Comparison of ENCODE assay signal across 18 mouse cellular contexts in genomic region chr2:31097276-31097675, GRCm38 (mm10). TPM values are rescaled to one million over a fixed set of nuclear protein-coding genes. Genes with fewer than 3 reads are reported as not detected.
DNase-seq lines count a peak whose midpoint lies in the region; ATAC-seq and TF ChIP-seq lines count a peak whose summit lies in the region.
"Had no signal": no experiment of that assay in that cellular context is flagged by ENCODE, and none has a peak within 500 bp of the region (broad histone marks: within the 10 kb centered on the region; RNA-seq: fewer than 3 reads in every experiment).

No protein-coding gene starts in this region.

- no peak overlapping the region for H3K9ac ChIP-seq in kidney, embryonic 14.5 days (ENCODE audit: low read depth, low read length)

- no peak overlapping the region for H3K27ac ChIP-seq in kidney, adult 2 months (ENCODE audit: insufficient read depth, low read depth, low read length)
- no peak overlapping the region for H3K27ac ChIP-seq in kidney, embryonic 14.5 days (ENCODE audit: low read depth, low read length)

- H3K36me3 ChIP-seq in kidney, adult 2 months (ENCODE audit: control insufficient read depth, insufficient read depth, low read length), result no peaks in the 10 kb centered on the region
- H3K36me3 ChIP-seq in kidney, embryonic 14.5 days (ENCODE audit: control insufficient read depth, insufficient read depth, low read length), result 0 out of 2 replicates have a peak, but pooled peaks cover 4% of the 10 kb centered on the region

- TF ChIP-seq CTCF in kidney, adult 2 months (conservative IDR thresholded peaks at IDR 0.05; ENCODE audit: insufficient read depth, insufficient read length, low read depth, low read length), result no peak

- H3K27me3 ChIP-seq in kidney, adult 2 months (replicated peaks; ENCODE audit: control insufficient read depth, insufficient read depth, low read length), result no peaks in the 10 kb centered on the region
- no peaks in the 10 kb centered on the region for H3K27me3 ChIP-seq in kidney, embryonic 14.5 days (ENCODE audit: control insufficient read depth, insufficient read depth, low read length)
- H3K27me3 ChIP-seq: CH12.LX, Patski had no signal

- no peak overlapping the region for H3K4me2 ChIP-seq in kidney, embryonic 14.5 days (replicated peaks; ENCODE audit: low read depth, low read length)

- H3K9me3 ChIP-seq in kidney, embryonic 14.5 days (ENCODE audit: control insufficient read depth, low read length), result no peaks in the 10 kb centered on the region

- DNase-seq in kidney, adult 2 months, result peak; percentile 72
- no peak for DNase-seq in kidney, adult 8-10 months
- DNase-seq in kidney, adult 9 months, result peak; percentile 77
- DNase-seq: adrenal gland, adult 2 months; adrenal gland, adult 8-10 months; adrenal gland, postnatal 10 days; adrenal gland, postnatal 14 days; adrenal gland, postnatal 25 days; adrenal gland, postnatal 36 days; B cell, adult 2 months; cerebellum, adult 11 months; cerebellum, adult 11-12 months; cerebellum, adult 18-20 months had no signal

- peaks cover 21% of the 10 kb centered on the region; the same call in 1 of the 2 replicates for H3K4me1 ChIP-seq in kidney, adult 2 months (ENCODE audit: control insufficient read depth, insufficient read depth, low read length)
- peaks cover 11% of the 10 kb centered on the region; the same call in 1 of the 2 replicates for H3K4me1 ChIP-seq in kidney, embryonic 14.5 days (ENCODE audit: control insufficient read depth, insufficient read depth, low read length)

- no peak for ATAC-seq in kidney, embryonic 14.5 days (ENCODE audit: low FRiP score, low TSS enrichment)
- ATAC-seq: activated CD4-positive, CD25-positive, alpha-beta regulatory T cell, adult 4 months; CD4-positive, CD25-positive, alpha-beta regulatory T cell, adult 4 months; Patski had no signal

- 53% methylated on average over 2 of the region's 2 CpGs for WGBS in kidney, adult 2 months
- 72% methylated on average over 2 of the region's 2 CpGs for WGBS in kidney, embryonic 14.5 days

- H3K4me3 ChIP-seq in kidney, adult 2 months (ENCODE audit: insufficient read depth, low read depth, low read length), result no peak overlapping the region
- H3K4me3 ChIP-seq in kidney, embryonic 14.5 days (ENCODE audit: low read length), result no peak overlapping the region

- no peak for TF ChIP-seq POLR2A in kidney, adult 2 months (IDR thresholded peaks at IDR 0.05; ENCODE audit: low read depth, low read length)

RNA-seq across cellular contexts. Expression of gene Fnbp1, which starts 44.5 kb away (rescaled TPM):
- polyA plus RNA-seq in kidney, adult 2 months (2012; rRNA removed), result 21.1 and 23.9 TPM in 2 replicates
- polyA plus RNA-seq in kidney, embryonic 14.5 days (2014; fragmentation: Nextera tagmentation; extraction: Ambion mirVana), result 12.2 and 24.1 TPM in 2 replicates

RNA-seq across cellular contexts. Expression of gene Gpr107, which starts 54.8 kb away (rescaled TPM):
- polyA plus RNA-seq in kidney, adult 2 months (2012; rRNA removed), result 22.2 and 22.8 TPM in 2 replicates
- 26.6 and 27.5 TPM in 2 replicates for polyA plus RNA-seq in kidney, embryonic 14.5 days (2014; fragmentation: Nextera tagmentation; extraction: Ambion mirVana)

Comparison
In these comparisons a context has a peak if more than half of its experiments do, and no peak if none do; other contexts are left out.
1. DNase-seq: peak in kidney, adult 2 months (single experiment) and kidney, adult 9 months (single experiment); none in kidney, adult 8-10 months (0 of 2).